Mouse (Mus musculus) retina, postnatal 7 days (tissue): ENCODE data around the gene Krt13.

ENCODE experiments used
- DNase-seq: peaks from one replicate; pipeline ENCODE4 v3.0.0-alpha.2; 2012; ENCODE audit warnings: low read depth, low spot score

Gene Krt13

DNA sequence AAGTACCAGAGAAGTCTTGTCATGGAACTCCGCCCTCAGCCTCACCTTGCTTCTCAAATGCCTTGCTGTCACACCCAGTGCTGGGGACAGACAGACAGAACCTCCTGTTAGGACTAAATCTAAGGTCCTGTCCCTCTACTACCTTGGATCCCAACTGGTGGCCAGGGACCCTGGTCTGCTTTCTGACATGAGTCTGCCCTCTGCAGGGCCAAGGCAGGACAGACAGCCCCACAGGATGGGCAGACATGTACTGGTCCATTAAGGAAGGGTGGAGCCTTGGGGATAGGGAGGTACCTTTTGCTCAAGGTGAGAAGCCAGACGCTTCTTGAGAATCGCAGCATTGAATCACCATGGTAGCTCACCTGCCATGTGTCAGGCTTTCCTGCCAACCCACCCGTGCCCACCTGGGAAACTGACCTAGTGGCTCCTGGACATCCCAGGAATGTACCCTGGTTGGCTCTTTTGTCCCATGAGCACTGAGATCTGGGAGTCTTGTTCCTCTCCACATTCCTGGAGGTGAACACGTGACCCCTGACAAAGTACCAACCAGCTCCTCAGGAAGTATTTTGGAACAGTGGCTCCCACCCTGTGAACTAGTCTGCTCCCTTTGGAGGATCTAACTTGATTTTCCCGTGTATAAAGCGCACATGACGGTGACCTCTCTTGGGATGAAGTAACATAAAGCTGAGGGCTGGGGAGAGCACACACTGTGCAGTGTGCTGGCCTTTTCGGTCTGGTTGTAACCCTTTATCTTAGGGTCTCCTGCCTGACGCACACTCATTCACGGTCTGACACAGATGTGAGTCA lies 8.2 kb downstream of the Krt13 start:
- no peak for DNase-seq

DNA sequence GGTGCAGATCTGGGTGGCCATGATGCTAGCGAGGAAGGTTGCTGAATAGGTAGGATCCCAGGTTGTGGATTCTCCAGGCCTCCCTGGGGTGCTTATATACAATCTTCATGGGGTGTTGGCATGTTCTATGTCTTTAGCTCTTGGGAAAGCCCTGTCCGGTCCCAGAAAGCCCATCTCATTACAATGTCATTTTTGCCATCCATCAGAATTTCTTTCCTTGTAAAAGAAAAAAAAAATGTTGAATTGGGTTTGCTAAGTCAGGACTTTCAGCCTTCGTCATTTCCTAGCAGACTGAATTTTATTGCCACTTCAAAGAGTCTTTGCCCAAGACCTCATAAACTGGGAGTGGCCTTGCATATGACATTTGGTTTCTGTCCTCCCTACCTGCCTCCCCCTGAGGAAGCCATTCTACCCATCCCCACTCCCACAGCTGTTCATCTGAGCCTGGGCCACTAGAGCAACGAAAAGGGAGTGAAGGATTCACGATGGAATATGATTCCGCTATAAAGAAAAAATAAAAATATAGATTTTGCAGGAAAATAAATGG lies 15.7 kb downstream of the Krt13 start, which contains the start of gene Krt36:
Krt36 (minus strand) TSS at position 51 of the 547 bp plus-strand sequence.
- no peak for DNase-seq

GRCm38 (mm10) chr11:100102693-100103429 lies 18.5 kb downstream of the Krt13 start:
- no peak for DNase-seq

- DNase-seq = no peak
Measured at GRCm38 (mm10) chr11:100100391-100100790, 21.0 kb downstream of the Krt13 start.

- no peak for DNase-seq
Measured at GRCm38 (mm10) chr11:100097819-100098218, 23.5 kb downstream of the Krt13 start.

GRCm38 (mm10) chr11:100096141-100096540 lies 25.2 kb downstream of the Krt13 start, which contains the start of gene Krt35:
TSS of gene Krt35 (minus strand) at chr11:100096241.
- no peak for DNase-seq

DNA sequence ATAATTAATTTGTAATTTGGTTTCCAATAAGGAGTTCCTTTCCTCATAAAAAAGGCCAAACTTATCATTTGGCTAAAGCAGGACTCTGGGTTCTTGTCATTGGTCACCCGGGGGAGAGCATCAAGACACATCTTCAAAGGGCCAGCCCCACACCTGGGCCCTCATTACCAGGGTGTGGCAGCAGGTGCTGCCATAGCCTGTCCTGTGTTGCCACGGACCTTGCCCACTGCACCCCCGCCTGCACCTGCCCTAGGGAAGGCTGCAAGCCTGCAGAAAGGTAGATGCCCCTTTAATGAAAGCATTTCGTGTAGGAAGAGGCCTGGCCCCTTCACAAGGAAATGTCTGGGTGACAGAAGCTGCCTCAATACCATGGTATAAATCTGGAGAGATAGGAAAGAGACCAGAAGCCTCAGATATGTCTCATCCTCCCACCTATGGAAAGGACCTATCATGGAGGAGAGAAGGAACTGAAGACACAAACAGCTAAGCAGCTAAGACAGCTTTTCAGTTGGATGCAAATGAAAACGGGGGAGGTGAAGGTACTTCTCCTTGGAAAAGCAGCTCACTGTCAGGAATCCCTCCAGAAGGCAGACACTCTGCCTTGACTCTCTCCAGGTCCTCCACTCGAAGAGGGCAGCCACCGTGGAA lies 32.9 kb downstream of the Krt13 start:
- no peak for DNase-seq

- no peak for DNase-seq
Measured at GRCm38 (mm10) chr11:100087861-100088260, 33.5 kb downstream of the Krt13 start, which contains the start of gene Krt32. TSS of gene Krt32 (minus strand) at chr11:100088226.

DNA sequence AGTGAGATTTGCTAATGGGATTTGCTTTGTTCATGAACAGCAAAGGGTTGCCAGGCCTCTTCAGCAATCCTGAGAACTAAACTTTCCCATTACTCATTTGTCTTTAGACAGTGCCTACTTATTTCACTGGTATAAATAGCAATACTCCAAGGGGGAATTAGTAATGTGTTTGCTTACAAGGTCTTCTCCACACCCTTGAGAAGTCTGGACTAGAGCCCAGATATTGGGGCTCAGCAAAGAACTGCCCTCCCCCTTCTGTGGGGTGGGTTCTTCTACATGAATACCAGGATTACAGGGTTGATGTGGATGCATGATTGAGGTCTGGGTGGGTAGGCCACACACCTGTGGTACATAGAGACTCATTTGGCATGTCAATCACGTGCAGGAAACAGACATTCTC lies 47.5 kb downstream of the Krt13 start:
- DNase-seq = no peak
